Mouse (Mus musculus) bone marrow, adult 2 months (tissue): ENCODE measurements around the gene Arhgef28.

Source experiments
- CTCF ChIP-seq: fragments of 200-500 bp; IDR thresholded peaks from 2 replicates; pipeline ENCODE4 v1.5.1; 2011; ENCODE audit warnings: low read length, control low read depth; ENCODE audit not compliant: control insufficient read depth, insufficient read depth
- POLR2A ChIP-seq: fragments of 200-500 bp; IDR thresholded peaks from 2 replicates; pipeline ENCODE4 v1.6.1; 2011; ENCODE audit warnings: low read depth, mild to moderate bottlenecking, control low read depth, low read length, borderline replicate concordance; ENCODE audit not compliant: control insufficient read depth

DNA sequence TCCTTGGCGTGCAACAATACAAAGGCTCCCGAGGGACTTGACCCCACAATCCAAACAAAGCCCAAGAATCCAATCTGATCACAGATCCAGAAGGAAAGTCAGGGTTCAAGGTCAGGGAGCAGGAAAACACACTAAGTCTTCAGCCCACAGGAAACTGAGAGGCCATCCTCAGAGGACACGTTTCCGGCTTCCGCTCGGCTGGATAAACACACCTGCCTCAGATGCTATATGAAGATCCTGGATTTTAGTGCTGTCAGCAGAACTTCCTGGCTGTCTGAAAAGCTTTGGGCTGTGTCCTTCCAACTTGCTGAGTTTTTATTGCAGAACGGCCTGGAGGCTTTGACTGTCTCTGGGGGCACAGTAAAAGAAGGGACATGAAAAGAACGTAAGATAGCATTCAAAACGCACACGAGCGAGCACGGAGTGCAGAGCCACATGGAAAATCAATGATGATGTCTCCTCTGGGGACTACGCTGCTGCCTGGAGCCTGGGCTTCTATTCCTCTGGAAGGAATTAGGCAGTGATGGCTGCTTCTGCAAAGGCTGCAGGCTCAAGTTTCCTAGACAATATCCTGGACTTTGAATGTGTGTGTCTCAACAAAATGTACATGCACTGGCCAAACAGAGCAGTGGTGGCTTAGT lies 338.8 kb downstream of the Arhgef28 start:
- TF ChIP-seq CTCF (no peak), POLR2A (no peak)
